8 mouse cellular contexts compared by ENCODE assay signal in the genomic region with DNA sequence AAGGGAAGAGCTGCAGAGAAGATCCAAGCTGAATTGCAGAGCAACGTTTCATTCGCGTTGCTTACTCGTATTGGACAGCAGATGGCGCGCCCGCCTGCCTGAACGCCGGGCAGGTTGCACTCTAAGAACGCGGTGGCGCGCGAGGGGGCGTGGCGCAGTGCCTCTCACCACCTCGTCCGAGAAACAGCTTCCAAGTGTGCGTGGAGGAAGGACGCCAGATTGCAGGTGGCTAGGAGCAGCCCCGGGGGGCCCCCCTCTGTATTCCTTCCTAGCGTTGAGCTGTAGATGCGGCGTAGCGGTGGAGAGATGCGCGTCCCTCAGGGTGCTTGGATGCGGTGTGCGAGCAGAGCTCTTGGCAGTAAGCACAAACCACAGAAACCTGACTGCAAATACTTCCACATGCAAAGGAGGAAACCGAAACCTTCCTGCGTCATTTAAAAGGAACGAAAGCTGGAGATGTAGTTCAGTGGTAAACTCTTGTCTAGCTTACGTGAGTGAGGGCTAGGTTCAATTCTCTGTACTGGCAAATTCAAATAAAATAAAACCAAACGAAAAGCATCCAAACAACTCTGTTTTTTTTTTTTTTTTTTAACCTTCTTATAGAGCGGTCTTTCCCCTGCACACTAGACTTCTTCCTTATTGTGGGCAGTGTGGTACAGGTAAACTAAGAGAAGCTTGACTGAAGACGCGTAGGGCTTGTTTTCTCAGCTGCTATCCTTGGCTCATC. TPM values are rescaled to one million over a fixed set of nuclear protein-coding genes. Genes with fewer than 3 reads are reported as not detected.
DNase-seq lines count a peak whose midpoint lies in the region; ATAC-seq lines count a peak whose summit lies in the region.

No protein-coding gene starts in this region.

- peak overlapping the region; percentile 56 for H3K9ac ChIP-seq in lung, embryonic 16.5 days (ENCODE audit: low read length)

- H3K27ac ChIP-seq in hindbrain, embryonic 10.5 days = no peak overlapping the region
- no peak overlapping the region for H3K27ac ChIP-seq in lung, embryonic 16.5 days (ENCODE audit: low read length)

- 6% methylated on average over 37 of the region's 37 CpGs for WGBS in hindbrain, embryonic 10.5 days
- 5% methylated on average over 37 of the region's 37 CpGs for WGBS in lung, embryonic 16.5 days

- H3K4me2 ChIP-seq in lung, embryonic 16.5 days (ENCODE audit: low read depth, low read length) = peak overlapping the region; percentile 82

- no peaks in the 10 kb centered on the region for H3K9me3 ChIP-seq in hindbrain, embryonic 10.5 days
- no peaks in the 10 kb centered on the region for H3K9me3 ChIP-seq in lung, embryonic 16.5 days (ENCODE audit: control insufficient read depth, low read length)

- DNase-seq in Muller cell, postnatal 12 days (ENCODE audit: inconsistent ontology term) = peak; percentile 90
- DNase-seq in cerebellum, adult 9-10 months = peak; percentile 71
- peak; percentile 81 for DNase-seq in hindbrain, embryonic 10.5 days (ENCODE audit: low spot score)
- DNase-seq in layer of hippocampus, adult 9-11 months = peak; percentile 66
- DNase-seq in ovary, postnatal 10 days (ENCODE audit: low spot score) = peak; percentile 27
- DNase-seq in thymus, postnatal 10 days (ENCODE audit: low spot score in 2 of 2) = peak; percentile 65 to 74

- H3K36me3 ChIP-seq in hindbrain, embryonic 10.5 days = no peaks in the 10 kb centered on the region
- H3K36me3 ChIP-seq in lung, embryonic 16.5 days (ENCODE audit: control insufficient read depth, insufficient read depth, low read length) = no peaks in the 10 kb centered on the region

- H3K4me3 ChIP-seq in hindbrain, embryonic 10.5 days = peak overlapping the region; percentile 58
- peak overlapping the region; percentile 59 for H3K4me3 ChIP-seq in lung, embryonic 16.5 days (ENCODE audit: low read length)

- H3K27me3 ChIP-seq in hindbrain, embryonic 10.5 days (ENCODE audit: insufficient read depth, poor library complexity, severe bottlenecking) = peaks cover 10% of the 10 kb centered on the region; the same call in 1 of the 2 replicates
- no peaks in the 10 kb centered on the region for H3K27me3 ChIP-seq in lung, embryonic 16.5 days (ENCODE audit: control insufficient read depth, insufficient read depth, low read depth, low read length)

- peak; percentile 98 for ATAC-seq in frontal cortex, adult (ENCODE audit: low TSS enrichment)
- peak; percentile 82 for ATAC-seq in lung, embryonic 16.5 days (ENCODE audit: low read depth)

- 0 out of 2 replicates have a peak, but pooled peaks cover 3% of the 10 kb centered on the region for H3K4me1 ChIP-seq in hindbrain, embryonic 10.5 days (replicated peaks)
- H3K4me1 ChIP-seq in lung, embryonic 16.5 days (replicated peaks; ENCODE audit: control insufficient read depth, insufficient read depth, low read length) = no peaks in the 10 kb centered on the region

RNA-seq across cellular contexts. Expression of a gene that starts 19.3 kb away (rescaled TPM):
- 78.4 and 85.3 TPM in 2 replicates for polyA plus RNA-seq in hindbrain, embryonic 10.5 days (2016; fragmentation: Nextera tagmentation; extraction: Ambion mirVana)
- polyA plus RNA-seq in lung, embryonic 16.5 days (2015; fragmentation: Nextera tagmentation; extraction: Ambion mirVana) = 57.9 and 64.6 TPM in 2 replicates

Comparison
In these comparisons a context has a peak if more than half of its experiments do, and no peak if none do; other contexts are left out.
1. DNase-seq: peak in every context shown above with its lines; median percentile 90 in Muller cell, postnatal 12 days; 81 in hindbrain, embryonic 10.5 days; 71 in cerebellum, adult 9-10 months; 70 in thymus, postnatal 10 days; 66 in layer of hippocampus, adult 9-11 months; 27 in ovary, postnatal 10 days.